Mouse (Mus musculus): ENCODE data around the gene Nod2.

Gene Nod2

DNA sequence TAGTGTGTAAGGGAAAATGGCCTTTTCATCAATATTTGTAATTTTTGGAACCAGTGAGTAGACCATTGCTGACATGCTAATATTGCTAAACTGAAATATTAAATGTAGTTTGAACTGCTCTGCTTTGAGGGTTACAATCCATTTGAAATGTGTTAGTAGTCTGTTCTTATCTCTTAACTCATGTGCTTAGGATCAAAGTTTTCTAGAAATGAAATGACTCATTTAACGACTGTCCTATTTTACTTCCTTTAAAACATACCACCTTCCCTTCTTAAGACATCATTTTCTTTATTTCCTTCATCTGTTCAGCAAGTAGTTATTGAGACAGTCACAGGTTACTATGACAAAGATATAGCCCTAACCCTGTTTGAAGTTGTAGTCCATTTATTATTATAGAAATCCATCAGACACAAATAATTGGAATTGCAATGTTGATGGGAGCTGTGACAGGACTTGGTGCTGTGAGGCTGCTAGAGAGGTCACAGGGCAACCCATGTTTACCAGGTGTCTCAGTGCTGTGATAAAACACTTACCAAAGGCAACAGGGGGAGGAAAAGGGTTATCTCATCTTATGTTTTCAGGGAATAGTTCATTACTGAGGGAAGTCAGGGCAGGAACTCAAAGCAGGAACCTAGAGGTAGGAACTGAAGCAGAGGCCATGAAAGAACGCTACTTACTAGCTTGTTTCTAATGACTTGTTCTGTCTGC lies 76.3 kb downstream of the Nod2 start:
- ATAC-seq (ENCODE audit: low TSS enrichment), result no peak
